Mouse (Mus musculus) urinary bladder, postnatal 36 days (tissue): ENCODE results near the gene Barx2.

Experiments used
- DNase-seq, 2 experiments: peaks; one replicate each; pipeline ENCODE4 v3.0.0; 2022; ENCODE audit warnings: low spot score in 2 of 2, mixed read lengths in 1 of 2

Barx2 gene

DNA sequence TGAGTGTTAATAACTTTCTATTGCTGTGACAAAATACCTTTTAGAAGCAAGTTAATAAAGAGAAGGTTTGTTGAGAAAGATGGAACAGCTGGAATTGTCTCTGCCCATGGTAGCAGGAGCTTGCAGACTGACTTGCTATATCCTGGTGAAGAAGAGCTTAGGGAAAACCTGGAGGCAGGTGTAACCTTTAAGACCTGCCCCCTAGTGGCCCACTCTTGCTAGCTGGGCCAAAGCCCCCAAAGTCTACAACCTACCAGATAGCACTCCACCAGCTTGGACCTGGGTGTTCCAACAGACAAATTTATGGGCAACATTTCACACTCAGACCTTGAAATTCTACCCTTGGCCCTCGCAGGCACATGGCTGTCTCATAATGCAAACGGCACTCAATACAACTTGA lies 104.5 kb downstream of the Barx2 start:
- DNase-seq, result no peak

DNA sequence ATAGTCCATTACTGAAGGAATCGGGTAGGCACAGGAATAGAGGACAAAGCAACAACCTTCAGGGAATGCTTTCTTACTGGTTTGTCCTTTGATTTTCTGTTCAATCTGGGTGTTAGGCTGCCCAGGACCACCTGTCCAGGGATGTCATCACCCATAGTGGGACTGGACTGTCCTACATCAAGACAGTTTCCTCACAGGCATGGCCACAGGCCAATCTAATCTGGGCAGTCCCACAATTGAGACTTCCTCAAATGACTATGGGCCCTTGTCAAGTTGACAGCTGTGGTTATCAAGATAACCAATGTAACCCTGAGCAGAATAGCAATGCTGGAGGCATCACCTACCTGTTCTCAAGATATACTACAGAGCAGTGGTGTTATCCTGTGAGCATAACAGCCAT lies 110.6 kb downstream of the Barx2 start:
- DNase-seq, result no peak
